Mouse (Mus musculus) G1E (cell line): ENCODE results near the gene Dok1. TPM values are rescaled to one million over a fixed set of nuclear protein-coding genes. Genes with fewer than 3 reads are reported as not detected.

Experiments
- ATAC-seq: 2 replicates; pipeline ENCODE4 v1.8.0; 2016; ENCODE audit warnings: mild to moderate bottlenecking; ENCODE audit not compliant: insufficient number of reproducible peaks, poor library complexity, low FRiP score, severe bottlenecking; ENCODE audit errors: extremely low read depth
- DNase-seq: peaks from one replicate; pipeline ENCODE4 v3.0.0; 2012; ENCODE audit warnings: low spot score
- H3K27me3 ChIP-seq: 2 replicates; pipeline ENCODE4 v1.6.1; 2012; ENCODE audit warnings: mild to moderate bottlenecking, low read length, inconsistent platforms; ENCODE audit not compliant: insufficient read depth
- H3K36me3 ChIP-seq: replicated peaks from 2 replicates; pipeline ENCODE3; 2012; ENCODE audit warnings: mild to moderate bottlenecking, inconsistent platforms
- H3K4me1 ChIP-seq: 2 replicates; pipeline ENCODE4 v1.6.1; 2012; ENCODE audit warnings: low read depth, low read length, inconsistent platforms, mixed read lengths; ENCODE audit not compliant: insufficient read depth
- H3K4me3 ChIP-seq: 2 replicates; pipeline ENCODE4 v1.5.1; 2012; ENCODE audit warnings: low read depth, mild to moderate bottlenecking, inconsistent platforms, low read length, moderate library complexity, mixed read lengths
- H3K9me3 ChIP-seq: replicated peaks from 2 replicates; pipeline ENCODE4 v1.6.1; 2012; ENCODE audit warnings: inconsistent platforms
- CTCF ChIP-seq: IDR thresholded peaks from 2 replicates; pipeline ENCODE4 v1.5.1; 2012; ENCODE audit warnings: low read depth, low read length, inconsistent platforms, mixed read lengths
- GATA1 ChIP-seq: IDR thresholded peaks from 2 replicates; pipeline ENCODE4 v1.6.1; 2012; ENCODE audit warnings: borderline replicate concordance, low read length, inconsistent platforms, mixed read lengths
- GATA2 ChIP-seq: IDR thresholded peaks from 2 replicates; pipeline ENCODE4 v1.6.1; 2012; ENCODE audit warnings: low read depth, low read length, inconsistent platforms, borderline replicate concordance
- POLR2AphosphoS5 ChIP-seq: IDR thresholded peaks from 2 replicates; pipeline ENCODE4 v1.6.1; 2012; ENCODE audit warnings: low read depth, low read length, inconsistent platforms; ENCODE audit not compliant: insufficient replicate concordance
- TAL1 ChIP-seq: conservative IDR thresholded peaks from 2 replicates; pipeline ENCODE4 v1.6.1; 2012; ENCODE audit warnings: low read depth, low read length, inconsistent platforms, mixed read lengths
- polyA plus RNA-seq: library from polyadenylated mRNA; stranded (reverse); fragments of >175 nt; gene quantifications from 2 replicates; pipeline ENCODE4 v1.2.3, GENCODE M21; 2012
- total RNA-seq, 2 experiments: library from RNA; stranded (forward) in 1 of 2; stranded (reverse) in 1 of 2; fragments of 200-1000 nt in 1 of 2; fragments of >200 nt in 1 of 2; fragmentation: Nextera tagmentation in 1 of 2; gene quantifications; 2 replicates each; pipeline ENCODE4 v1.2.3; 2014 to 2017

Gene Dok1
- total and polyA plus RNA-seq, 3 experiments, result 7.8 to 82.5 (median 28.4) TPM

GRCm38 (mm10) chr6:83027293-83027692 lies 6.0 kb downstream of the Dok1 start:
- no peak for ATAC-seq
- Histone ChIP-seq H3K4me3 (no peak overlapping the region; the same call in 1 of the 2 replicates), H3K4me1 (peaks cover 84% of the 10 kb centered on the region), H3K27me3 (no peaks in the 10 kb centered on the region), H3K9me3 (no peaks in the 10 kb centered on the region), H3K36me3 (peaks cover 40% of the 10 kb centered on the region)
- no peak for DNase-seq
- TF ChIP-seq TAL1, result no peak
- TF ChIP-seq CTCF, result no peak
- TF ChIP-seq GATA2, result no peak
- no peak for TF ChIP-seq GATA1

GRCm38 (mm10) chr6:83025221-83025620 lies 8.1 kb downstream of the Dok1 start:
- Histone ChIP-seq H3K9me3 (no peaks in the 10 kb centered on the region), H3K36me3 (peaks cover 20% of the 10 kb centered on the region), H3K4me3 (no peak overlapping the region), H3K4me1 (peaks cover 84% of the 10 kb centered on the region), H3K27me3 (no peaks in the 10 kb centered on the region)
- DNase-seq, result no peak
- TF ChIP-seq TAL1, result no peak
- TF ChIP-seq POLR2AphosphoS5, result no peak
- TF ChIP-seq GATA1, result no peak
- no peak for TF ChIP-seq GATA2
- TF ChIP-seq CTCF, result no peak
- ATAC-seq, result no peak

- Histone ChIP-seq H3K27me3 (no peaks in the 10 kb centered on the region), H3K9me3 (no peaks in the 10 kb centered on the region), H3K4me3 (no peak overlapping the region), H3K36me3 (peaks cover 12% of the 10 kb centered on the region), H3K4me1 (peaks cover 84% of the 10 kb centered on the region)
- TF ChIP-seq GATA1, result no peak
- no peak for TF ChIP-seq POLR2AphosphoS5
- no peak for TF ChIP-seq TAL1
- TF ChIP-seq GATA2, result no peak
- TF ChIP-seq CTCF, result no peak
- ATAC-seq (no peak), DNase-seq (no peak)
These were observed 8.8 kb downstream of the Dok1 start for GRCm38 (mm10) chr6:83024421-83024820.

GRCm38 (mm10) chr6:83023786-83024185 lies 9.5 kb downstream of the Dok1 start:
- peaks cover 84% of the 10 kb centered on the region for H3K4me1 ChIP-seq
- TF ChIP-seq GATA2 (no peak), CTCF (no peak), POLR2AphosphoS5 (no peak), TAL1 (no peak), GATA1 (no peak)
- no peak overlapping the region for H3K4me3 ChIP-seq

GRCm38 (mm10) chr6:83023008-83023407 lies 10.3 kb downstream of the Dok1 start:
- Histone ChIP-seq H3K36me3 (peaks cover 2% of the 10 kb centered on the region), H3K4me1 (peaks cover 81% of the 10 kb centered on the region), H3K4me3 (no peak overlapping the region), H3K27me3 (no peaks in the 10 kb centered on the region), H3K9me3 (no peaks in the 10 kb centered on the region)
- ATAC-seq (no peak), DNase-seq (no peak)
- TF ChIP-seq GATA1 (no peak), POLR2AphosphoS5 (no peak), TAL1 (no peak), CTCF (no peak), GATA2 (no peak)

More at GRCm38 (mm10) chr6:83023786-83024185, 9.5 kb downstream of the Dok1 start:
- Histone ChIP-seq H3K36me3 (peaks cover 6% of the 10 kb centered on the region), H3K9me3 (no peaks in the 10 kb centered on the region), H3K27me3 (no peaks in the 10 kb centered on the region)
- no peak for ATAC-seq
- no peak for DNase-seq

GRCm38 (mm10) chr6:83020836-83021593 lies 12.3 kb downstream of the Dok1 start:
- no peaks in the 10 kb centered on the region for H3K27me3 ChIP-seq
- TF ChIP-seq TAL1 (no peak), CTCF (no peak), GATA2 (no peak), POLR2AphosphoS5 (no peak), GATA1 (no peak)
- ATAC-seq (no peak), DNase-seq (no peak)
- H3K4me3 ChIP-seq, result no peak overlapping the region
- H3K9me3 ChIP-seq, result no peaks in the 10 kb centered on the region
- H3K4me1 ChIP-seq, result peaks cover 76% of the 10 kb centered on the region
- H3K36me3 ChIP-seq, result no peaks in the 10 kb centered on the region

GRCm38 (mm10) chr6:83020121-83020520 lies 13.2 kb downstream of the Dok1 start:
- Histone ChIP-seq H3K36me3 (no peaks in the 10 kb centered on the region), H3K9me3 (no peaks in the 10 kb centered on the region), H3K27me3 (no peaks in the 10 kb centered on the region), H3K4me3 (no peak overlapping the region), H3K4me1 (peaks cover 80% of the 10 kb centered on the region)
- DNase-seq (no peak), ATAC-seq (no peak)
- TF ChIP-seq POLR2AphosphoS5 (no peak), TAL1 (peak; percentile 37; the same call in 1 of the 2 replicates)
